ENCODE assay signal across 8 mouse cellular contexts in the genomic region with DNA sequence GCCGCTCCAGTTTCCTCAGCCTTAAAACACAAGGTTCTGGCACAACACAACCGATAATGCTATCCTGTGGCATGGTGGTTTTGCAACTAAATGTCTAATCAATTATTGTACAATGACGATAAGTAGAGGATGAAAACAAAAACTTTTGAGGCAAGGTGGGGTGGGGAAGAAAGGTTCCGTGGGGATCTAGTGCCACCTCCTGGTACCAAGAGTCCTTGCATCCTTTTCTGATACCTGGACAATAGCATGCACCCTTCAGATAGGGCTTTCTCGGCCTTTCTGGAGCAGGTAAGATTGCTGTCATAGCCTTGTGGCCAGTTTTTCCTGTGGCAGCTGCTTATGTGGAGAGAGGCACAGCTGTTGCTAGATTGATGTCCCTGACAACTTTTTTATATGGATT. TPM values are rescaled to one million over a fixed set of nuclear protein-coding genes. Genes with fewer than 3 reads are reported as not detected.
DNase-seq lines count a peak whose midpoint lies in the region; ATAC-seq and TF ChIP-seq lines count a peak whose summit lies in the region.

No protein-coding gene starts in this region.

- no peak for TF ChIP-seq POLR2A in liver, adult 2 months (IDR thresholded peaks at IDR 0.05; ENCODE audit: extremely low read depth, insufficient read depth, low read length)

- H3K4me1 ChIP-seq in liver, adult 2 months (ENCODE audit: control insufficient read depth, insufficient read depth, low read length), result no peaks in the 10 kb centered on the region
- H3K4me1 ChIP-seq in liver, embryonic 11.5 days (replicated peaks; ENCODE audit: control insufficient read depth, insufficient read depth, low read length), result no peaks in the 10 kb centered on the region

- ATAC-seq in CD4-positive, CD25-positive, alpha-beta regulatory T cell, adult 4 months, result no peak
- no peak for ATAC-seq in liver, embryonic 11.5 days (replicated peaks; ENCODE audit: low FRiP score)

- no peak overlapping the region for H3K27ac ChIP-seq in liver, adult 2 months (replicated peaks; ENCODE audit: insufficient read depth, low read depth, low read length)
- no peak overlapping the region for H3K27ac ChIP-seq in liver, embryonic 11.5 days (ENCODE audit: low read depth, low read length)

- H3K4me3 ChIP-seq in liver, adult 2 months (ENCODE audit: insufficient read depth, low read depth, low read length), result no peak overlapping the region
- H3K4me3 ChIP-seq in liver, embryonic 11.5 days (ENCODE audit: low read depth, low read length), result no peak overlapping the region

- no peak overlapping the region for H3K4me2 ChIP-seq in liver, embryonic 11.5 days

- H3K9me3 ChIP-seq in liver, embryonic 11.5 days (ENCODE audit: control insufficient read depth, low read length), result no peaks in the 10 kb centered on the region

- H3K36me3 ChIP-seq in liver, adult 2 months (ENCODE audit: control insufficient read depth, insufficient read depth, low read length), result no peaks in the 10 kb centered on the region
- H3K36me3 ChIP-seq in liver, embryonic 11.5 days (ENCODE audit: control insufficient read depth, insufficient read depth, low read length), result no peaks in the 10 kb centered on the region

- no peak overlapping the region for H3K9ac ChIP-seq in liver, adult 2 months (ENCODE audit: low read depth, low read length)
- H3K9ac ChIP-seq in liver, embryonic 11.5 days (ENCODE audit: low read depth, low read length), result no peak overlapping the region

- peak; percentile 73 for TF ChIP-seq CTCF in liver, adult 2 months (IDR thresholded peaks at IDR 0.05; ENCODE audit: low read depth, low read length)

- no peaks in the 10 kb centered on the region for H3K79me2 ChIP-seq in liver, adult 2 months (ENCODE audit: control insufficient read depth, insufficient read depth, low read length)

- 21% methylated on average over 5 of the region's 5 CpGs for WGBS in liver, adult 2 months
- 27% methylated on average over 5 of the region's 5 CpGs for WGBS in liver, embryonic 11.5 days

- no peaks in the 10 kb centered on the region for H3K27me3 ChIP-seq in liver, adult 2 months (ENCODE audit: control insufficient read depth, insufficient read depth, low read length)
- H3K27me3 ChIP-seq in liver, embryonic 11.5 days (replicated peaks; ENCODE audit: control insufficient read depth, insufficient read depth, low read length), result no peaks in the 10 kb centered on the region

- peak; percentile 20 for DNase-seq in CD4-positive, CD25-positive, alpha-beta regulatory T cell, adult 2 months (ENCODE audit: low read depth, low spot score)
- DNase-seq in liver, adult 2 months (ENCODE audit: extremely low read depth, low read depth, low spot score), result peak; percentile 33
- DNase-seq in liver, embryonic 11.5 days (ENCODE audit: low spot score), result no peak
- peak; percentile 5 for DNase-seq in c-Kit-positive CD71-negative TER-119-negative erythroid progenitor cells, embryonic 14.5 days (ENCODE audit: low read depth)
- DNase-seq in kidney, adult 18-20 months, result peak; percentile 42
- DNase-seq in lung, postnatal 10 days, result peak; percentile 40
- DNase-seq in thymus, postnatal 4 days, result peak; percentile 33

RNA-seq across cellular contexts. Expression of a gene that starts 13.5 kb away (rescaled TPM):
- not detected for polyA plus RNA-seq in CD4-positive, CD25-positive, alpha-beta regulatory T cell, adult 4 months (2017; shearing (Covaris generic))
- not detected in 2 replicates for total RNA-seq in liver, adult 2 months (2014; rRNA removed)
- not detected in 2 replicates for polyA plus RNA-seq in liver, adult 2 months (2012; rRNA removed)
- polyA plus RNA-seq in liver, embryonic 11.5 days (2014; fragmentation: Nextera tagmentation; extraction: Ambion mirVana), result not detected in 2 replicates

RNA-seq across cellular contexts. Expression of a gene that starts 35.1 kb away (rescaled TPM):
- polyA plus RNA-seq in CD4-positive, CD25-positive, alpha-beta regulatory T cell, adult 4 months (2017; shearing (Covaris generic)), result not detected
- under 0.01 and 0.09 TPM in 2 replicates for total RNA-seq in liver, adult 2 months (2014; rRNA removed)
- 0.02 and 0.04 TPM in 2 replicates for polyA plus RNA-seq in liver, adult 2 months (2012; rRNA removed)
- 0.11 and 0.53 TPM in 2 replicates for polyA plus RNA-seq in liver, embryonic 11.5 days (2014; fragmentation: Nextera tagmentation; extraction: Ambion mirVana)
